Mouse (Mus musculus): ENCODE results near the gene Ptpra. TPM values are rescaled to one million over a fixed set of nuclear protein-coding genes. Genes with fewer than 3 reads are reported as not detected.

The Ptpra gene
- polyA plus RNA-seq, 1 experiment from 2014 or later: 28.2 TPM

DNA sequence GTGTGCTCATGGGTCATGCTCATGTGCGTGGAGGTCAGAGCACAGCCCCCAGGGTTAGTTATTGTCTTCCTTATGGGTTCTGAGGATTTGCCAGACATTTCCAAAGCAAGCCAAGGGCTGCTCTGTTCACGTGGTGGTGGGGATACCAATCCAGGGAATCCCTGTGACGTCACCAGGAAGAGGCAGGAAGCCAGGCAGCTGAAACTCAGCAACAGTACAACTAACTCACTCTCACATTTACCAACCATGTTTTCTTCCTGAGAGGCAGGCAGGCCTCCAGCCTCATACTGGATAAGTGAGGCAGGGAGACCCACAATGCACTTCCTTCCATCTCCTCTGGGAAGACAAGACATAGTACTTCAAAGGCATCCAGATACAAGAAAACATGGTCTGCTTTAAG is 148.3 kb downstream of the Ptpra start:
- H3K4me2 ChIP-seq (replicated peaks; ENCODE audit: low read depth): no peak overlapping the region
- no peak for TF ChIP-seq CTCF (IDR thresholded peaks at IDR 0.05; ENCODE audit: low read depth)
- no peak overlapping the region for H3K9ac ChIP-seq (ENCODE audit: low read depth, low read length)
- no peaks in the 10 kb centered on the region for H3K27me3 ChIP-seq (replicated peaks; ENCODE audit: control insufficient read depth, insufficient read depth, low read length)
- no peaks in the 10 kb centered on the region for H3K9me3 ChIP-seq (ENCODE audit: control insufficient read depth)
- no peak for ATAC-seq
- H3K36me3 ChIP-seq (ENCODE audit: control insufficient read depth, insufficient read depth): peaks cover 49% of the 10 kb centered on the region; the same call in 1 of the 2 replicates
- no peak overlapping the region for H3K27ac ChIP-seq (ENCODE audit: low read depth, low read length)
- WGBS: 71% methylated on average over 3 of the region's 3 CpGs
- no peak overlapping the region for H3K4me3 ChIP-seq (ENCODE audit: low read depth, low read length)
- no peaks in the 10 kb centered on the region for H3K4me1 ChIP-seq (replicated peaks; ENCODE audit: control insufficient read depth, insufficient read depth, low read length)

DNA sequence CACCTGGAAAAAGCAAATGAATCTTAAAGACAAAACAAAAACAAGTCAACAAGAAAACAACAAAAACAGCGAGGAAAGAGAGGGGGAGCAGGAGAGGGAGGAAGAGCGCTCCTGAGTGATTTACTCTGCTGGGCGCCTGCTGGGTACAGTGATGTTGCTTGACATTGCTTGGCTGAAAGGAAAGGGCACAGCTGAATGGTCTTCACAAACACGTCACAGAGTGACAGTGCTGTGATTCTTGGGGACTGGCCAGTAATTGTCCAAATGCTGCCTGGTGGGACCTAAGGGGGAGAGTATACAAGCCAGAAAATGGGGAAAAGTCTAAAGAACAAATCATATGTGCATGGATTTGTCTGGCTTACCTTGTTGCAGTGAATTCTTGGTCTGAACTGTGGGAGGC is 152.1 kb downstream of the Ptpra start:
- Histone ChIP-seq H3K27ac (ENCODE audit: low read depth, low read length) (no peak overlapping the region), H3K9me3 (ENCODE audit: control insufficient read depth) (no peaks in the 10 kb centered on the region), H3K4me1 (replicated peaks; ENCODE audit: control insufficient read depth, insufficient read depth, low read length) (no peaks in the 10 kb centered on the region), H3K27me3 (replicated peaks; ENCODE audit: control insufficient read depth, insufficient read depth, low read length) (no peaks in the 10 kb centered on the region), H3K4me2 (replicated peaks; ENCODE audit: low read depth) (no peak overlapping the region), H3K4me3 (ENCODE audit: low read depth, low read length) (no peak overlapping the region), H3K9ac (ENCODE audit: low read depth, low read length) (no peak overlapping the region), H3K36me3 (ENCODE audit: control insufficient read depth, insufficient read depth) (peaks cover 50% of the 10 kb centered on the region)
- ATAC-seq: no peak
- TF ChIP-seq CTCF (IDR thresholded peaks at IDR 0.05; ENCODE audit: low read depth): no peak
- 89% methylated on average over 4 of the region's 4 CpGs for whole genome bisulfite sequencing

Small RNA genes lying within 50 kb of the gene (microRNA-seq; reads per million reads assigned to microRNA genes)
- not detected for gene Gm23876

Other genes starting within 250 kb of the Ptpra start
- gene Nop56, start 175.8 kb upstream of the Ptpra start, polyA plus RNA-seq (2015; fragmentation: Nextera tagmentation; extraction: Ambion mirVana): 66.5 and 75.1 TPM in 2 replicates
- gene Idh3b, start 165.7 kb upstream of the Ptpra start, polyA plus RNA-seq (2015; fragmentation: Nextera tagmentation; extraction: Ambion mirVana): 142 and 148 TPM in 2 replicates
- 0.85 and 0.86 TPM in 2 replicates for gene Ebf4, start 155.1 kb upstream of the Ptpra start, polyA plus RNA-seq (2015; fragmentation: Nextera tagmentation; extraction: Ambion mirVana)
- gene Cpxm1, start 52.7 kb upstream of the Ptpra start, polyA plus RNA-seq (2015; fragmentation: Nextera tagmentation; extraction: Ambion mirVana): 5.2 and 7.8 TPM in 2 replicates
- not detected in 2 replicates for gene Gm28372, start 45.0 kb upstream of the Ptpra start, polyA plus RNA-seq (2015; fragmentation: Nextera tagmentation; extraction: Ambion mirVana)
- not detected in 2 replicates for gene 1700020A23Rik, start 45.0 kb upstream of the Ptpra start, polyA plus RNA-seq (2015; fragmentation: Nextera tagmentation; extraction: Ambion mirVana)
- not detected in 2 replicates for gene Tmem239, start 43.8 kb upstream of the Ptpra start, polyA plus RNA-seq (2015; fragmentation: Nextera tagmentation; extraction: Ambion mirVana)
- gene Vps16, start 25.9 kb upstream of the Ptpra start, polyA plus RNA-seq (2015; fragmentation: Nextera tagmentation; extraction: Ambion mirVana): 35.2 and 39.6 TPM in 2 replicates
- 5.3 and 6.1 TPM in 2 replicates for gene Pced1a, start 25.6 kb upstream of the Ptpra start, polyA plus RNA-seq (2015; fragmentation: Nextera tagmentation; extraction: Ambion mirVana)
- 68.0 and 70.6 TPM in 2 replicates for gene Mrps26, start 113.5 kb downstream of the Ptpra start, polyA plus RNA-seq (2015; fragmentation: Nextera tagmentation; extraction: Ambion mirVana)
- not detected in 2 replicates for gene Oxt, start 125.9 kb downstream of the Ptpra start, polyA plus RNA-seq (2015; fragmentation: Nextera tagmentation; extraction: Ambion mirVana)
- not detected in 2 replicates for gene Avp, start 132.3 kb downstream of the Ptpra start, polyA plus RNA-seq (2015; fragmentation: Nextera tagmentation; extraction: Ambion mirVana)
- gene Fastkd5, start 179.7 kb downstream of the Ptpra start, polyA plus RNA-seq (2015; fragmentation: Nextera tagmentation; extraction: Ambion mirVana): 6.4 and 6.8 TPM in 2 replicates
- gene Ubox5, start 179.8 kb downstream of the Ptpra start, polyA plus RNA-seq (2015; fragmentation: Nextera tagmentation; extraction: Ambion mirVana): 4.2 and 4.5 TPM in 2 replicates
- gene Lzts3, start 192.5 kb downstream of the Ptpra start, polyA plus RNA-seq (2015; fragmentation: Nextera tagmentation; extraction: Ambion mirVana): 9.7 and 11.4 TPM in 2 replicates
- 118 and 120 TPM in 2 replicates for gene Ddrgk1, start 214.4 kb downstream of the Ptpra start, polyA plus RNA-seq (2015; fragmentation: Nextera tagmentation; extraction: Ambion mirVana)
- gene Itpa, start 217.3 kb downstream of the Ptpra start, polyA plus RNA-seq (2015; fragmentation: Nextera tagmentation; extraction: Ambion mirVana): 59.1 and 60.8 TPM in 2 replicates
- gene Slc4a11, start 247.2 kb downstream of the Ptpra start, polyA plus RNA-seq (2015; fragmentation: Nextera tagmentation; extraction: Ambion mirVana): 0.14 TPM in 1 of 2 replicates, not detected in the other